Mouse (Mus musculus) embryonic fibroblast, embryonic 13.5 days (primary cell): Measurements from ENCODE around the gene Rassf1.

ENCODE experiments used
- CTCF ChIP-seq: IDR thresholded peaks from 2 replicates; pipeline ENCODE4 v1.5.1; 2011; ENCODE audit warnings: mild to moderate bottlenecking, control low read depth, low read length, moderate library complexity, borderline replicate concordance; ENCODE audit not compliant: insufficient read depth
- POLR2A ChIP-seq: IDR thresholded peaks from 2 replicates; pipeline ENCODE4 v1.6.1; 2011; ENCODE audit warnings: low read depth, mild to moderate bottlenecking, control low read depth, low read length, moderate library complexity

DNA sequence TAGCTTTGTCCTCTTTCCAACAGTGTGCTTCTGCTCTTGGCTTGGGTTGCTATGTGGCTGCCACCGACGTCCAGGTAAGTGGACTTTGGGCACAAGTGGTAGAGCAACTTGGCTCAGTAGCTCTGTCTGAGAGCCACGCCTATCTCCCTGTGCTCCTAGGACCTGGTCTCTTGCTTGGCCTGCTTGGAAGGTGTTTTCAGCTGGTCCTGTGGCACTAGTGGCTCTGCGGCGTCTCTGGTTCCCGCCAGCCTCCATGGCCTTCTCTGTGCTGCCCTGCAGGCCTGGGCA, 39.4 kb downstream of the Rassf1 start:
- TF ChIP-seq CTCF (no peak), POLR2A (no peak)
